Mouse (Mus musculus) forebrain, embryonic 13.5 days (tissue): Measurements from ENCODE around the gene Slc44a5. TPM values are rescaled to one million over a fixed set of nuclear protein-coding genes. Genes with fewer than 3 reads are reported as not detected.

Experiments used
- ATAC-seq: fragments of 200-750 bp; cut with Nextera tagmentation; 2 replicates; pipeline ENCODE4 v1.8.0; 2017
- H3K27ac ChIP-seq: fragments of 300-500 bp; sonication (generic); 2 replicates; pipeline ENCODE4 v1.5.1; 2015; ENCODE audit warnings: inconsistent platforms, mild to moderate bottlenecking, moderate library complexity
- H3K27me3 ChIP-seq: fragments of 300-500 bp; sonication (generic); 2 replicates; pipeline ENCODE4 v1.6.1; 2015; ENCODE audit warnings: mild to moderate bottlenecking, inconsistent platforms
- H3K36me3 ChIP-seq: fragments of 300-500 bp; sonication (generic); 2 replicates; pipeline ENCODE4 v1.6.1; 2015; ENCODE audit warnings: mild to moderate bottlenecking, inconsistent platforms; ENCODE audit not compliant: poor library complexity, severe bottlenecking
- H3K4me1 ChIP-seq: fragments of 300-500 bp; sonication (generic); 2 replicates; pipeline ENCODE4 v1.6.1; 2015; ENCODE audit warnings: inconsistent platforms
- H3K4me2 ChIP-seq: fragments of 300-500 bp; sonication (generic); 2 replicates; pipeline ENCODE4 v1.6.1; 2015; ENCODE audit warnings: inconsistent platforms, mild to moderate bottlenecking, moderate library complexity
- H3K4me3 ChIP-seq: fragments of 300-500 bp; sonication (generic); 2 replicates; pipeline ENCODE4 v1.5.1; 2015; ENCODE audit warnings: mild to moderate bottlenecking, inconsistent platforms
- H3K9ac ChIP-seq: fragments of 300-500 bp; sonication (generic); 2 replicates; pipeline ENCODE4 v1.6.1; 2015; ENCODE audit warnings: mild to moderate bottlenecking, inconsistent platforms
- H3K9me3 ChIP-seq: fragments of 300-500 bp; sonication (generic); replicated peaks from 2 replicates; pipeline ENCODE4 v1.6.1; 2016; ENCODE audit warnings: inconsistent platforms
- WGBS: fragments of 180-500 bp; shearing (Covaris S2); methylation state at CpG from one replicate; pipeline ENCODE4 v1.1.7; 2015; 5-methylcytosine and 5-hydroxymethylcytosine counted together
- polyA plus RNA-seq: library from polyadenylated mRNA; unstranded; fragments of >200 nt; fragmentation: Nextera tagmentation; extraction: Ambion mirVana; gene quantifications from 2 replicates; pipeline ENCODE4 v1.2.1, GENCODE M21; 2015

Gene Slc44a5
- polyA plus RNA-seq, 1 experiment from 2014 or later, result 6.5 TPM

GRCm38 (mm10) chr3:153973949-153974760, 919 bp downstream of the Slc44a5 start:
- no peak overlapping the region; the same call in 1 of the 2 replicates for H3K27ac ChIP-seq
- no peak; the same call in none of the 2 replicates for ATAC-seq
- no peaks in the 10 kb centered on the region for H3K36me3 ChIP-seq
- H3K4me3 ChIP-seq, result peak overlapping the region; percentile 64
- H3K4me2 ChIP-seq, result peak overlapping the region; percentile 95
- H3K9ac ChIP-seq, result peak overlapping the region; percentile 88
- 3% methylated on average over 21 of the region's 21 CpGs for WGBS
- H3K9me3 ChIP-seq, result no peaks in the 10 kb centered on the region
- peaks cover 17% of the 10 kb centered on the region; the same call in 1 of the 2 replicates for H3K27me3 ChIP-seq
- H3K4me1 ChIP-seq, result peaks cover 19% of the 10 kb centered on the region

GRCm38 (mm10) chr3:153975060-153975459, 1.8 kb downstream of the Slc44a5 start:
- no peaks in the 10 kb centered on the region for H3K36me3 ChIP-seq
- 6% methylated on average over 6 of the region's 6 CpGs for WGBS
- ATAC-seq, result peak; percentile 71
- H3K27me3 ChIP-seq, result peaks cover 17% of the 10 kb centered on the region; the same call in 1 of the 2 replicates
- peaks cover 19% of the 10 kb centered on the region for H3K4me1 ChIP-seq
- H3K4me3 ChIP-seq, result peak overlapping the region; percentile 64
- peak overlapping the region; percentile 95 for H3K4me2 ChIP-seq
- no peaks in the 10 kb centered on the region for H3K9me3 ChIP-seq
- H3K9ac ChIP-seq, result no peak overlapping the region
- H3K27ac ChIP-seq, result peak overlapping the region; percentile 48

GRCm38 (mm10) chr3:153975791-153976190, 2.6 kb downstream of the Slc44a5 start:
- WGBS, result 79% methylated on average over 7 of the region's 7 CpGs

GRCm38 (mm10) chr3:153980611-153981010, 7.4 kb downstream of the Slc44a5 start:
- Histone ChIP-seq H3K9me3 (no peaks in the 10 kb centered on the region), H3K9ac (no peak overlapping the region), H3K4me3 (no peak overlapping the region), H3K36me3 (no peaks in the 10 kb centered on the region), H3K27me3 (0 out of 2 replicates have a peak, but pooled peaks cover 5% of the 10 kb centered on the region), H3K27ac (no peak overlapping the region), H3K4me1 (0 out of 2 replicates have a peak, but pooled peaks cover under 1% of the 10 kb centered on the region), H3K4me2 (no peak overlapping the region)
- WGBS, result 33% methylated on average over 2 of the region's 2 CpGs
- no peak for ATAC-seq

More at GRCm38 (mm10) chr3:153975791-153976190, 2.6 kb downstream of the Slc44a5 start:
- H3K9me3 ChIP-seq, result no peaks in the 10 kb centered on the region
- no peaks in the 10 kb centered on the region for H3K36me3 ChIP-seq
- H3K4me2 ChIP-seq, result 0 out of 2 replicates have a peak overlapping the region, but pooled peaks have one; percentile 95
- no peak for ATAC-seq
- H3K4me1 ChIP-seq, result peaks cover 19% of the 10 kb centered on the region
- H3K4me3 ChIP-seq, result no peak overlapping the region
- H3K27ac ChIP-seq, result no peak overlapping the region
- no peak overlapping the region for H3K9ac ChIP-seq
- peaks cover 17% of the 10 kb centered on the region; the same call in 1 of the 2 replicates for H3K27me3 ChIP-seq

GRCm38 (mm10) chr3:153984428-153985340, 11.4 kb downstream of the Slc44a5 start:
- Histone ChIP-seq H3K4me1 (no peaks in the 10 kb centered on the region), H3K4me3 (no peak overlapping the region), H3K9me3 (0 out of 2 replicates have a peak, but pooled peaks cover 3% of the 10 kb centered on the region), H3K27me3 (no peaks in the 10 kb centered on the region), H3K4me2 (no peak overlapping the region), H3K27ac (no peak overlapping the region), H3K36me3 (no peaks in the 10 kb centered on the region), H3K9ac (no peak overlapping the region)
- 57% methylated on average over 10 of the region's 10 CpGs for WGBS
- peak; percentile 51 for ATAC-seq

- Histone ChIP-seq H3K4me1 (no peaks in the 10 kb centered on the region), H3K27ac (no peak overlapping the region), H3K9me3 (no peaks in the 10 kb centered on the region), H3K4me3 (no peak overlapping the region), H3K4me2 (no peak overlapping the region), H3K36me3 (no peaks in the 10 kb centered on the region), H3K9ac (no peak overlapping the region), H3K27me3 (no peaks in the 10 kb centered on the region)
- ATAC-seq, result no peak
- WGBS, result 96% methylated on average over 5 of the region's 5 CpGs
Observed at GRCm38 (mm10) chr3:153999797-154000528, 26.7 kb downstream of the Slc44a5 start.

GRCm38 (mm10) chr3:154001348-154001747, 28.1 kb downstream of the Slc44a5 start:
- H3K27ac ChIP-seq, result no peak overlapping the region
- no peaks in the 10 kb centered on the region for H3K27me3 ChIP-seq
- H3K4me1 ChIP-seq, result no peaks in the 10 kb centered on the region
- no peak overlapping the region for H3K9ac ChIP-seq
- no peaks in the 10 kb centered on the region for H3K9me3 ChIP-seq
- WGBS, result 78% methylated on average over 5 of the region's 5 CpGs
- H3K36me3 ChIP-seq, result no peaks in the 10 kb centered on the region
- no peak for ATAC-seq
- H3K4me3 ChIP-seq, result no peak overlapping the region
- H3K4me2 ChIP-seq, result no peak overlapping the region

GRCm38 (mm10) chr3:154046876-154047275, 73.6 kb downstream of the Slc44a5 start:
- Histone ChIP-seq H3K4me2 (no peak overlapping the region), H3K9me3 (no peaks in the 10 kb centered on the region), H3K27ac (no peak overlapping the region), H3K4me3 (no peak overlapping the region), H3K27me3 (no peaks in the 10 kb centered on the region), H3K9ac (no peak overlapping the region), H3K36me3 (no peaks in the 10 kb centered on the region), H3K4me1 (peaks cover 4% of the 10 kb centered on the region; the same call in 1 of the 2 replicates)
- no peak; the same call in 1 of the 2 replicates for ATAC-seq
- WGBS, result 85% methylated on average over 4 of the region's 4 CpGs

GRCm38 (mm10) chr3:154053331-154053730, 80.1 kb downstream of the Slc44a5 start:
- no peaks in the 10 kb centered on the region for H3K36me3 ChIP-seq
- no peak for ATAC-seq

GRCm38 (mm10) chr3:154057464-154057863, 84.2 kb downstream of the Slc44a5 start:
- Histone ChIP-seq H3K27me3 (no peaks in the 10 kb centered on the region), H3K4me2 (no peak overlapping the region), H3K4me1 (no peaks in the 10 kb centered on the region), H3K36me3 (no peaks in the 10 kb centered on the region), H3K27ac (no peak overlapping the region), H3K9ac (no peak overlapping the region), H3K9me3 (no peaks in the 10 kb centered on the region), H3K4me3 (no peak overlapping the region)
- ATAC-seq, result no peak
- WGBS, result 80% methylated on average over 2 of the region's 2 CpGs

More at GRCm38 (mm10) chr3:154053331-154053730, 80.1 kb downstream of the Slc44a5 start:
- WGBS, result 79% methylated on average over 7 of the region's 7 CpGs
- Histone ChIP-seq H3K9me3 (no peaks in the 10 kb centered on the region), H3K4me3 (no peak overlapping the region), H3K4me2 (no peak overlapping the region), H3K27me3 (no peaks in the 10 kb centered on the region), H3K4me1 (no peaks in the 10 kb centered on the region), H3K9ac (no peak overlapping the region), H3K27ac (no peak overlapping the region)

GRCm38 (mm10) chr3:154058200-154058599, 85.0 kb downstream of the Slc44a5 start:
- no peak overlapping the region for H3K4me3 ChIP-seq
- 88% methylated on average over 5 of the region's 5 CpGs for WGBS
- no peaks in the 10 kb centered on the region for H3K4me1 ChIP-seq
- H3K4me2 ChIP-seq, result no peak overlapping the region
- ATAC-seq, result no peak
- no peaks in the 10 kb centered on the region for H3K9me3 ChIP-seq
- no peaks in the 10 kb centered on the region for H3K27me3 ChIP-seq
- no peaks in the 10 kb centered on the region for H3K36me3 ChIP-seq
- no peak overlapping the region for H3K27ac ChIP-seq
- no peak overlapping the region for H3K9ac ChIP-seq
